Mouse (Mus musculus) gastrocnemius, postnatal 14 days (tissue): ENCODE results near the gene Hoxc13. TPM values are rescaled to one million over a fixed set of nuclear protein-coding genes. Genes with fewer than 3 reads are reported as not detected.

ENCODE experiments used
- DNase-seq: peaks from one replicate; pipeline ENCODE4 v3.0.0; 2021; ENCODE audit warnings: mixed read lengths
- intact Hi-C: fragments of 180-260 bp; cut with DNase I; formaldehyde crosslinking; loops from one replicate; pipeline ENCODE4 v1.15.1; 2025; ENCODE audit warnings: low total_unique reads
- total RNA-seq, 2 experiments: library from RNA; stranded (reverse); gene quantifications; 2 replicates each; pipeline ENCODE4 v1.2.3; 2021

Hoxc13 gene
- total RNA-seq, 2 experiments from 2014 or later: not detected

GRCm38 (mm10) chr15:102961728-102962127, 40.8 kb downstream of the Hoxc13 start:
- DNase-seq: no peak
- intact Hi-C loops: no loop called here

GRCm38 (mm10) chr15:102962492-102962891, 41.6 kb downstream of the Hoxc13 start:
- peak; percentile 5 for DNase-seq
- intact Hi-C loops: no loop called here

- peak; percentile 30 for DNase-seq
- intact Hi-C loops: no loop called here
Measured at GRCm38 (mm10) chr15:102963259-102963658, 42.4 kb downstream of the Hoxc13 start.

- DNase-seq: peak; percentile 84
- intact Hi-C loops: no loop called here
Measured at GRCm38 (mm10) chr15:102963671-102964640, 43.1 kb downstream of the Hoxc13 start.

GRCm38 (mm10) chr15:102965003-102965891, 44.3 kb downstream of the Hoxc13 start:
- DNase-seq: peak; percentile 12
- intact Hi-C loops: no loop called here

- peak; percentile 97 for DNase-seq
- intact Hi-C loops: no loop called here
Measured at GRCm38 (mm10) chr15:102965892-102966775, 45.2 kb downstream of the Hoxc13 start.

- DNase-seq: no peak
- intact Hi-C loops: no loop called here
Measured at GRCm38 (mm10) chr15:102966776-102967311, 45.9 kb downstream of the Hoxc13 start, which contains the start of gene Hoxc10. TSS of gene Hoxc10 (plus strand) at chr15:102966796.

- DNase-seq: no peak
- intact Hi-C loops: no loop called here
Measured at GRCm38 (mm10) chr15:102967312-102967510, 46.3 kb downstream of the Hoxc13 start, which contains the start of gene Hoxc5. TSS of gene Hoxc5 (plus strand) at chr15:102967443.

GRCm38 (mm10) chr15:102967511-102968397, 46.9 kb downstream of the Hoxc13 start:
- intact Hi-C loops: no loop called here
- DNase-seq: no peak

- DNase-seq: no peak
- intact Hi-C loops: no loop called here
Measured at GRCm38 (mm10) chr15:102969296-102969695, 48.4 kb downstream of the Hoxc13 start.

GRCm38 (mm10) chr15:102970740-102971139, 49.8 kb downstream of the Hoxc13 start:
- intact Hi-C loops: no loop called here
- no peak for DNase-seq

GRCm38 (mm10) chr15:102972254-102972653, 51.4 kb downstream of the Hoxc13 start:
- intact Hi-C loops: no loop called here

GRCm38 (mm10) chr15:102972753-102973152, 51.9 kb downstream of the Hoxc13 start:
- DNase-seq: no peak
- intact Hi-C loops: no loop called here

More at GRCm38 (mm10) chr15:102972254-102972653, 51.4 kb downstream of the Hoxc13 start:
- DNase-seq: no peak

GRCm38 (mm10) chr15:102975034-102975433, 54.1 kb downstream of the Hoxc13 start:
- DNase-seq: no peak
- intact Hi-C loops: no loop called here

- intact Hi-C loops: no loop called here
- DNase-seq: no peak
Measured at GRCm38 (mm10) chr15:102975688-102976111, 54.8 kb downstream of the Hoxc13 start.

- no peak for DNase-seq
- intact Hi-C loops: no loop called here
Measured at GRCm38 (mm10) chr15:102976171-102976570, 55.3 kb downstream of the Hoxc13 start, which contains the start of gene Hoxc9. TSS of gene Hoxc9 (plus strand) at chr15:102976439.

GRCm38 (mm10) chr15:102976631-102977422, 55.9 kb downstream of the Hoxc13 start:
- intact Hi-C loops: no loop called here
- no peak for DNase-seq
